Comparison of ENCODE assay signal across 8 mouse cellular contexts in genomic region chr2:31845512-31845895, GRCm38 (mm10). TPM values are rescaled to one million over a fixed set of nuclear protein-coding genes. Genes with fewer than 3 reads are reported as not detected.
DNase-seq lines count a peak whose midpoint lies in the region; ATAC-seq and TF ChIP-seq lines count a peak whose summit lies in the region.

No protein-coding gene starts in this region.

- H3K36me3 ChIP-seq in liver, adult 2 months (ENCODE audit: control insufficient read depth, insufficient read depth, low read length): no peaks in the 10 kb centered on the region
- no peaks in the 10 kb centered on the region for H3K36me3 ChIP-seq in forebrain, embryonic 11.5 days (ENCODE audit: control insufficient read depth, insufficient read depth, low read length)
- no peaks in the 10 kb centered on the region for H3K36me3 ChIP-seq in limb, embryonic 12.5 days
- H3K36me3 ChIP-seq in neural tube, embryonic 15.5 days: no peaks in the 10 kb centered on the region

- H3K27ac ChIP-seq in liver, adult 2 months (replicated peaks; ENCODE audit: insufficient read depth, low read depth, low read length): no peak overlapping the region
- no peak overlapping the region for H3K27ac ChIP-seq in forebrain, embryonic 11.5 days (ENCODE audit: low read depth, low read length)
- H3K27ac ChIP-seq in limb, embryonic 12.5 days: no peak overlapping the region
- H3K27ac ChIP-seq in neural tube, embryonic 15.5 days (replicated peaks): no peak overlapping the region

- H3K27me3 ChIP-seq in liver, adult 2 months (ENCODE audit: control insufficient read depth, insufficient read depth, low read length): peaks cover 21% of the 10 kb centered on the region
- H3K27me3 ChIP-seq in forebrain, embryonic 11.5 days (ENCODE audit: control insufficient read depth, insufficient read depth, low read length): peaks cover 38% of the 10 kb centered on the region
- H3K27me3 ChIP-seq in limb, embryonic 12.5 days: peaks cover 66% of the 10 kb centered on the region
- H3K27me3 ChIP-seq in neural tube, embryonic 15.5 days (replicated peaks): peaks cover 52% of the 10 kb centered on the region

- 5% methylated on average over 26 of the region's 26 CpGs for WGBS in liver, adult 2 months
- WGBS in forebrain, embryonic 11.5 days: 3% methylated on average over 26 of the region's 26 CpGs
- 4% methylated on average over 24 of the region's 26 CpGs for WGBS in limb, embryonic 12.5 days
- WGBS in neural tube, embryonic 15.5 days: 4% methylated on average over 26 of the region's 26 CpGs

- peak overlapping the region; percentile 95 for H3K4me2 ChIP-seq in forebrain, embryonic 11.5 days (ENCODE audit: low read depth, low read length, severe bottlenecking)
- H3K4me2 ChIP-seq in limb, embryonic 12.5 days: peak overlapping the region; percentile 98
- H3K4me2 ChIP-seq in neural tube, embryonic 15.5 days: peak overlapping the region; percentile 97

- H3K4me1 ChIP-seq in liver, adult 2 months (ENCODE audit: control insufficient read depth, insufficient read depth, low read length): peaks cover 2% of the 10 kb centered on the region; the same call in 1 of the 2 replicates
- peaks cover 23% of the 10 kb centered on the region for H3K4me1 ChIP-seq in forebrain, embryonic 11.5 days (replicated peaks; ENCODE audit: control insufficient read depth, insufficient read depth, low read length)
- peaks cover 29% of the 10 kb centered on the region for H3K4me1 ChIP-seq in limb, embryonic 12.5 days (replicated peaks)
- H3K4me1 ChIP-seq in neural tube, embryonic 15.5 days: peaks cover 39% of the 10 kb centered on the region

- TF ChIP-seq CTCF in liver, adult 2 months (IDR thresholded peaks at IDR 0.05; ENCODE audit: low read depth, low read length): no peak

- ATAC-seq in forebrain, embryonic 11.5 days (replicated peaks; ENCODE audit: low FRiP score): no peak
- no peak for ATAC-seq in limb, embryonic 12.5 days (ENCODE audit: insufficient number of reproducible peaks, insufficient read depth, low FRiP score, low TSS enrichment, low read depth)
- 0 out of 2 replicates have a peak, but pooled peaks have one; percentile 9 for ATAC-seq in neural tube, embryonic 15.5 days (ENCODE audit: low FRiP score)

- H3K4me3 ChIP-seq in liver, adult 2 months (ENCODE audit: insufficient read depth, low read depth, low read length): peak overlapping the region; percentile 24; the same call in 1 of the 2 replicates
- peak overlapping the region; percentile 48 for H3K4me3 ChIP-seq in forebrain, embryonic 11.5 days (ENCODE audit: low read depth, low read length)
- H3K4me3 ChIP-seq in limb, embryonic 12.5 days (replicated peaks): peak overlapping the region; percentile 58
- peak overlapping the region; percentile 48 for H3K4me3 ChIP-seq in neural tube, embryonic 15.5 days (replicated peaks)

- H3K9me3 ChIP-seq in forebrain, embryonic 11.5 days (ENCODE audit: control insufficient read depth, low read length): no peaks in the 10 kb centered on the region
- no peaks in the 10 kb centered on the region for H3K9me3 ChIP-seq in limb, embryonic 12.5 days
- H3K9me3 ChIP-seq in neural tube, embryonic 15.5 days (replicated peaks): no peaks in the 10 kb centered on the region

- no peak for TF ChIP-seq POLR2A in liver, adult 2 months (IDR thresholded peaks at IDR 0.05; ENCODE audit: extremely low read depth, insufficient read depth, low read length)

- H3K79me2 ChIP-seq in liver, adult 2 months (ENCODE audit: control insufficient read depth, insufficient read depth, low read length): no peaks in the 10 kb centered on the region

- no peak overlapping the region for H3K9ac ChIP-seq in liver, adult 2 months (ENCODE audit: low read depth, low read length)
- peak overlapping the region; percentile 55 for H3K9ac ChIP-seq in forebrain, embryonic 11.5 days (ENCODE audit: low read length)
- H3K9ac ChIP-seq in limb, embryonic 12.5 days (replicated peaks): peak overlapping the region; percentile 60
- H3K9ac ChIP-seq in neural tube, embryonic 15.5 days (replicated peaks): peak overlapping the region; percentile 60

- DNase-seq in liver, adult 2 months (ENCODE audit: extremely low read depth, low read depth, low spot score): no peak
- DNase-seq in liver: no peak
- DNase-seq in forebrain, embryonic 11.5 days (ENCODE audit: low spot score): no peak
- no peak for DNase-seq in layer of hippocampus, adult 9-11 months
- DNase-seq in gastrocnemius, postnatal 10 days: no peak
- no peak for DNase-seq in cerebellum, postnatal 25 days

RNA-seq across cellular contexts. Expression of gene Fibcd1, which starts 0.3 kb away (rescaled TPM):
- not detected in 2 replicates for total RNA-seq in liver, adult 2 months (2014; rRNA removed)
- not detected in 2 replicates for polyA plus RNA-seq in liver, adult 2 months (2012; rRNA removed)
- polyA plus RNA-seq in forebrain, embryonic 11.5 days (2014; fragmentation: Nextera tagmentation; extraction: Ambion mirVana): 0.24 and 0.39 TPM in 2 replicates
- 0.06 and 0.13 TPM in 2 replicates for polyA plus RNA-seq in limb, embryonic 12.5 days (2016; fragmentation: Nextera tagmentation; extraction: Ambion mirVana)
- 4.9 and 6.4 TPM in 2 replicates for polyA plus RNA-seq in neural tube, embryonic 15.5 days (2015; fragmentation: Nextera tagmentation; extraction: Ambion mirVana)
- total RNA-seq in gastrocnemius, postnatal 10 days (2021): under 1 TPM in 1 of 2 experiments, not detected in 1; 0.05 TPM

RNA-seq across cellular contexts. Expression of gene Qrfp, which starts 35.1 kb away (rescaled TPM):
- total RNA-seq in liver, adult 2 months (2014; rRNA removed): not detected in 2 replicates
- polyA plus RNA-seq in liver, adult 2 months (2012; rRNA removed): not detected in 2 replicates
- polyA plus RNA-seq in forebrain, embryonic 11.5 days (2014; fragmentation: Nextera tagmentation; extraction: Ambion mirVana): 0.16 and 0.24 TPM in 2 replicates
- 0.20 and 0.34 TPM in 2 replicates for polyA plus RNA-seq in limb, embryonic 12.5 days (2016; fragmentation: Nextera tagmentation; extraction: Ambion mirVana)
- polyA plus RNA-seq in neural tube, embryonic 15.5 days (2015; fragmentation: Nextera tagmentation; extraction: Ambion mirVana): 0.23 TPM in 1 of 2 replicates, not detected in the other
- not detected for total RNA-seq in gastrocnemius, postnatal 10 days (2021)

RNA-seq across cellular contexts. Expression of gene Lamc3, which starts 41.6 kb away (rescaled TPM):
- 0.67 and 0.83 TPM in 2 replicates for total RNA-seq in liver, adult 2 months (2014; rRNA removed)
- 0.73 and 0.95 TPM in 2 replicates for polyA plus RNA-seq in liver, adult 2 months (2012; rRNA removed)
- polyA plus RNA-seq in forebrain, embryonic 11.5 days (2014; fragmentation: Nextera tagmentation; extraction: Ambion mirVana): 6.1 and 6.3 TPM in 2 replicates
- polyA plus RNA-seq in limb, embryonic 12.5 days (2016; fragmentation: Nextera tagmentation; extraction: Ambion mirVana): 0.21 and 0.38 TPM in 2 replicates
- 4.1 and 4.2 TPM in 2 replicates for polyA plus RNA-seq in neural tube, embryonic 15.5 days (2015; fragmentation: Nextera tagmentation; extraction: Ambion mirVana)
- under 1 TPM; 0.25 to 0.26 TPM for total RNA-seq in gastrocnemius, postnatal 10 days (2021)
